Mouse (Mus musculus): Measurements from ENCODE around the gene Dennd1c. TPM values are rescaled to one million over a fixed set of nuclear protein-coding genes. Genes with fewer than 3 reads are reported as not detected.

Dennd1c gene
- total and polyA plus RNA-seq, 3 experiments: 3.8 to 20.7 TPM; not detected in 1

- peak; percentile 98 for DNase-seq (ENCODE audit: low read depth, low spot score)
- H3K9me3 ChIP-seq (replicated peaks; ENCODE audit: insufficient read depth, low read length): no peaks in the 10 kb centered on the region
- no peaks in the 10 kb centered on the region for H3K27me3 ChIP-seq (ENCODE audit: control insufficient read depth in 1 of 2, insufficient read depth in 2 of 2, low read length in 2 of 2)
- peak overlapping the region; percentile 51 to 67 for H3K4me3 ChIP-seq (ENCODE audit: control insufficient read depth in 1 of 2, insufficient read depth in 1 of 2, low read depth in 2 of 2, low read length in 2 of 2)
- H3K9ac ChIP-seq (ENCODE audit: control insufficient read depth, low read depth, low read length, poor library complexity, severe bottlenecking): peak overlapping the region; percentile 90
- H3K36me3 ChIP-seq (ENCODE audit: control insufficient read depth in 1 of 2, insufficient read depth in 2 of 2, low read length in 2 of 2): peaks cover 0 to 8% of the 10 kb centered on the region in 2 experiments; a peak in 1 of 4 replicates
- H3K4me1 ChIP-seq (ENCODE audit: control insufficient read depth in 1 of 2, insufficient read depth in 2 of 2, low read length in 2 of 2): peaks cover 2 to 18% of the 10 kb centered on the region in 2 experiments; a peak in 3 of 4 replicates
- peak overlapping the region; percentile 67 for H3K27ac ChIP-seq (ENCODE audit: control insufficient read depth, low read depth, low read length)
- peaks cover 6% of the 10 kb centered on the region for H3K79me2 ChIP-seq (ENCODE audit: control insufficient read depth, insufficient read depth, low read length, poor library complexity)
- TF ChIP-seq GATA1 (IDR thresholded peaks at IDR 0.05; ENCODE audit: low read depth, low read length) (peak; percentile 89), MYC (IDR thresholded peaks at IDR 0.05; ENCODE audit: low read depth, low read length) (no peak), KAT2A (conservative IDR thresholded peaks at IDR 0.05; ENCODE audit: low read depth, low read length) (no peak), USF1 (IDR thresholded peaks at IDR 0.05; ENCODE audit: low read depth, low read length) (no peak), POLR2AphosphoS2 (IDR thresholded peaks at IDR 0.05; ENCODE audit: low read length) (no peak), TAL1 (IDR thresholded peaks at IDR 0.05; ENCODE audit: low read length) (no peak), HCFC1 (IDR thresholded peaks at IDR 0.05; ENCODE audit: low read depth, low read length) (peak; percentile 72), MAX (IDR thresholded peaks at IDR 0.05; ENCODE audit: low read length) (no peak), TBP (IDR thresholded peaks at IDR 0.05; ENCODE audit: low read depth, low read length) (0 out of 2 replicates have a peak, but pooled peaks have one; percentile 17), CTCF (IDR thresholded peaks at IDR 0.05 in 2 of 3, conservative IDR thresholded peaks at IDR 0.05 in 1 of 3; ENCODE audit: control insufficient read depth in 1 of 3, insufficient read depth in 1 of 3, low read depth in 2 of 3, low read length in 3 of 3, poor library complexity in 1 of 3, severe bottlenecking in 1 of 3) (peak; percentile 54 to 68 (median 57)), CHD2 (IDR thresholded peaks at IDR 0.05; ENCODE audit: low read length) (no peak), MXI1 (IDR thresholded peaks at IDR 0.05; ENCODE audit: low read depth, low read length) (peak; percentile 28; the same call in 1 of the 2 replicates), ETS1 (IDR thresholded peaks at IDR 0.05; ENCODE audit: low read depth, low read length) (no peak), BHLHE40 (IDR thresholded peaks at IDR 0.05; ENCODE audit: borderline replicate concordance, low read depth, low read length) (no peak), TCF12 (IDR thresholded peaks at IDR 0.05; ENCODE audit: low read depth, low read length) (no peak), UBTF (IDR thresholded peaks at IDR 0.05; ENCODE audit: borderline replicate concordance, insufficient read depth, low read depth, low read length) (no peak), ZKSCAN1 (IDR thresholded peaks at IDR 0.05; ENCODE audit: low read depth, low read length) (no peak), MAFK (IDR thresholded peaks at IDR 0.05; ENCODE audit: borderline replicate concordance, low read depth, low read length) (no peak), MAZ (IDR thresholded peaks at IDR 0.05; ENCODE audit: low read depth, low read length) (no peak; the same call in 1 of the 2 replicates), E2F4 (IDR thresholded peaks at IDR 0.05; ENCODE audit: borderline replicate concordance, low read depth, low read length) (no peak), POLR2A (IDR thresholded peaks at IDR 0.05; ENCODE audit: control insufficient read depth in 1 of 2, insufficient read depth in 1 of 2, low read depth in 1 of 2, low read length in 2 of 2, poor library complexity in 1 of 2) (no peak; a peak in 1 of 4 replicates), MYB (IDR thresholded peaks at IDR 0.05; ENCODE audit: low read depth, low read length) (no peak), ZC3H11A (IDR thresholded peaks at IDR 0.05; ENCODE audit: low read depth, low read length) (peak; percentile 44), CHD1 (IDR thresholded peaks at IDR 0.05; ENCODE audit: low read depth, low read length) (0 out of 2 replicates have a peak, but pooled peaks have one; percentile 3), MEF2A (IDR thresholded peaks at IDR 0.05; ENCODE audit: extremely low read depth, insufficient replicate concordance, low read depth, low read length, poor library complexity, severe bottlenecking) (no peak), SIN3A (IDR thresholded peaks at IDR 0.05; ENCODE audit: low read length) (peak; percentile 89), NRF1 (IDR thresholded peaks at IDR 0.05; ENCODE audit: insufficient read depth, low read depth, low read length, poor library complexity, severe bottlenecking) (peak; percentile 80), RCOR1 (IDR thresholded peaks at IDR 0.05; ENCODE audit: low read depth, low read length) (no peak), SMC3 (IDR thresholded peaks at IDR 0.05; ENCODE audit: low read depth, low read length) (peak; percentile 69), POLR2AphosphoS5 (IDR thresholded peaks at IDR 0.05; ENCODE audit: borderline replicate concordance, low read depth, low read length) (no peak), EP300 (IDR thresholded peaks at IDR 0.05; ENCODE audit: low read depth in 1 of 2, low read length in 2 of 2) (no peak), ZMIZ1 (IDR thresholded peaks at IDR 0.05; ENCODE audit: low read depth, low read length) (no peak), RAD21 (IDR thresholded peaks at IDR 0.05; ENCODE audit: low read depth, low read length) (peak; percentile 62), NELFE (IDR thresholded peaks at IDR 0.05; ENCODE audit: low read depth, low read length) (no peak), ELF1 (IDR thresholded peaks at IDR 0.05; ENCODE audit: low read depth, low read length) (no peak), JUND (IDR thresholded peaks at IDR 0.05; ENCODE audit: low read depth, low read length) (no peak), ZNF384 (IDR thresholded peaks at IDR 0.05; ENCODE audit: low read depth, low read length) (no peak)
Measured at GRCm38 (mm10) chr17:57060231-57060801, 18.0 kb downstream of the Dennd1c start.

Measured in MEL (cell line).